Comparison of ENCODE assay signal across 8 mouse cellular contexts in genomic region chr7:4690387-4690786, GRCm38 (mm10). TPM values are rescaled to one million over a fixed set of nuclear protein-coding genes. Genes with fewer than 3 reads are reported as not detected.
A peak's percentile ranks its signal among the peaks of the same experiment; 100 is the strongest.
DNase-seq lines count a peak whose midpoint lies in the region; ATAC-seq and TF ChIP-seq lines count a peak whose summit lies in the region.

Brsk1 (plus strand) TSS chr7:4690604.

- H3K27ac ChIP-seq in heart, adult 2 months: 0 out of 2 replicates have a peak within 1 kb of the TSS, but pooled peaks have one; percentile 17
- H3K27ac ChIP-seq in liver, embryonic 11.5 days (ENCODE audit: low read depth, low read length): peak within 1 kb of the TSS; percentile 74; the same call in 1 of the 2 replicates
- H3K27ac ChIP-seq in neural tube, embryonic 12.5 days: peak within 1 kb of the TSS; percentile 93

- peak within 1 kb of the TSS; percentile 64 for H3K9ac ChIP-seq in heart, adult 2 months (ENCODE audit: low read depth, low read length)
- H3K9ac ChIP-seq in liver, embryonic 11.5 days (ENCODE audit: low read depth, low read length): peak within 1 kb of the TSS; percentile 77
- H3K9ac ChIP-seq in neural tube, embryonic 12.5 days: peak within 1 kb of the TSS; percentile 100

- no peak for TF ChIP-seq POLR2A in heart, adult 2 months (IDR thresholded peaks at IDR 0.05; ENCODE audit: insufficient read depth, low read depth, low read length)

- WGBS in heart, adult 2 months: 5% methylated on average over 7 of the region's 18 CpGs
- 4% methylated on average over 15 of the region's 18 CpGs for WGBS in liver, embryonic 11.5 days
- WGBS in neural tube, embryonic 12.5 days: 1% methylated on average over 7 of the region's 18 CpGs

- TF ChIP-seq EP300 in heart, adult 2 months (IDR thresholded peaks at IDR 0.05; ENCODE audit: insufficient read depth, low read depth, low read length): no peak

- no peaks in the 10 kb centered on the region for H3K4me1 ChIP-seq in heart, adult 2 months (ENCODE audit: control insufficient read depth, insufficient read depth, low read length)
- peaks cover 11% of the 10 kb centered on the region; the same call in 1 of the 2 replicates for H3K4me1 ChIP-seq in liver, embryonic 11.5 days (replicated peaks; ENCODE audit: control insufficient read depth, insufficient read depth, low read length)
- peaks cover 13% of the 10 kb centered on the region for H3K4me1 ChIP-seq in neural tube, embryonic 12.5 days

- no peak for TF ChIP-seq CTCF in heart, adult 2 months (IDR thresholded peaks at IDR 0.05)

- H3K4me3 ChIP-seq in heart, adult 2 months: peak within 1 kb of the TSS; percentile 40
- H3K4me3 ChIP-seq in liver, embryonic 11.5 days (ENCODE audit: low read depth, low read length): peak within 1 kb of the TSS; percentile 69
- H3K4me3 ChIP-seq in neural tube, embryonic 12.5 days: peak within 1 kb of the TSS; percentile 99

- H3K9me3 ChIP-seq in liver, embryonic 11.5 days (ENCODE audit: control insufficient read depth, low read length): no peaks in the 10 kb centered on the region
- no peaks in the 10 kb centered on the region for H3K9me3 ChIP-seq in neural tube, embryonic 12.5 days

- no peaks in the 10 kb centered on the region for H3K36me3 ChIP-seq in heart, adult 2 months (ENCODE audit: control insufficient read depth, insufficient read depth, low read length)
- peaks cover 7% of the 10 kb centered on the region; the same call in 1 of the 2 replicates for H3K36me3 ChIP-seq in liver, embryonic 11.5 days (ENCODE audit: control insufficient read depth, insufficient read depth, low read length)
- peaks cover 29% of the 10 kb centered on the region for H3K36me3 ChIP-seq in neural tube, embryonic 12.5 days

- no peaks in the 10 kb centered on the region for H3K79me2 ChIP-seq in heart, adult 2 months (replicated peaks; ENCODE audit: control insufficient read depth, insufficient read depth, low read length)

- H3K4me2 ChIP-seq in liver, embryonic 11.5 days: peak within 1 kb of the TSS; percentile 79
- peak within 1 kb of the TSS; percentile 78 for H3K4me2 ChIP-seq in neural tube, embryonic 12.5 days (replicated peaks)

- peak; percentile 94 for DNase-seq in heart, adult 11 months
- DNase-seq in heart, adult 8-10 months (ENCODE audit: low spot score): no peak
- DNase-seq in embryo, embryonic 9.5 days (ENCODE audit: extremely low spot score): peak; percentile 94
- peak; percentile 35 to 54 for DNase-seq in heart, adult 2 months
- peak; percentile 40 to 70 for DNase-seq in kidney, postnatal 25 days
- peak; percentile 80 for DNase-seq in liver, embryonic 11.5 days (ENCODE audit: low spot score)
- DNase-seq in urinary bladder, postnatal 10 days (ENCODE audit: low spot score): peak; percentile 34

- intact Hi-C loops in heart, adult 2 months (cut with DNase I): no loop called here

- ATAC-seq in liver, embryonic 11.5 days (replicated peaks; ENCODE audit: low FRiP score): no peak; the same call in 1 of the 2 replicates
- peak; percentile 85 for ATAC-seq in neural tube, embryonic 12.5 days (ENCODE audit: low FRiP score, low read depth)

- H3K27me3 ChIP-seq in heart, adult 2 months (ENCODE audit: control insufficient read depth, insufficient read depth, low read length): no peaks in the 10 kb centered on the region
- H3K27me3 ChIP-seq in liver, embryonic 11.5 days (replicated peaks; ENCODE audit: control insufficient read depth, insufficient read depth, low read length): peaks cover 6% of the 10 kb centered on the region; the same call in 1 of the 2 replicates
- no peaks in the 10 kb centered on the region for H3K27me3 ChIP-seq in neural tube, embryonic 12.5 days (replicated peaks)

RNA-seq across cellular contexts. Expression of gene Brsk1, which starts in this region (rescaled TPM):
- 1 to 10 TPM in 2 of 4 experiments, under 1 TPM in 2; 0.57 to 1.2 (median 0.98) TPM for total RNA-seq in heart, adult 8-10 months (2022)
- 1 to 10 TPM in 1 of 2 experiments, under 1 TPM in 1; 0.89 to 1.5 TPM for total RNA-seq in heart, adult 2 months (2021)
- 1.7 and 2.2 TPM in 2 replicates for polyA plus RNA-seq in heart, adult 2 months (2012; rRNA removed)
- 0.66 and 1.0 TPM in 2 replicates for polyA plus RNA-seq in liver, embryonic 11.5 days (2014; fragmentation: Nextera tagmentation; extraction: Ambion mirVana)
- 5.0 and 5.5 TPM in 2 replicates for polyA plus RNA-seq in neural tube, embryonic 12.5 days (2016; fragmentation: Nextera tagmentation; extraction: Ambion mirVana)

Comparison
In these comparisons a context has a peak if more than half of its experiments do, and no peak if none do; other contexts are left out.
1. H3K27ac ChIP-seq: peak in every context shown above with its lines; median percentile 93 in neural tube, embryonic 12.5 days; 74 in liver, embryonic 11.5 days; 17 in heart, adult 2 months.
2. H3K4me3 ChIP-seq: peak in every context shown above with its lines; median percentile 99 in neural tube, embryonic 12.5 days; 69 in liver, embryonic 11.5 days; 40 in heart, adult 2 months.